Mouse (Mus musculus) liver, postnatal 0 days (tissue): Measurements from ENCODE around the gene Foxa1.

Experiments used
- CTCF ChIP-seq: sonication (generic); IDR thresholded peaks from 2 replicates; pipeline ENCODE4 v1.5.1; 2016; ENCODE audit warnings: antibody characterized with exemption, low read depth
- EP300 ChIP-seq: IDR thresholded peaks from 2 replicates; pipeline ENCODE4 v1.6.1; 2016; ENCODE audit warnings: antibody characterized with exemption, low read depth, mild to moderate bottlenecking

GRCm38 (mm10) chr12:57542746-57543626, 3.7 kb downstream of the Foxa1 start:
- TF ChIP-seq CTCF (no peak), EP300 (no peak)
